Mouse (Mus musculus): ENCODE results near the gene Ccdc57.
"Not testable (repeated sequence)": the region's sequence is repeated elsewhere in the genome, so short reads cannot be mapped to it uniquely, and the experiment has no call there.

The Ccdc57 gene

GRCm38 (mm10) chr11:120901729-120902486, 30.8 kb downstream of the Ccdc57 start:
- no peak for DNase-seq

GRCm38 (mm10) chr11:120900276-120901244, 32.1 kb downstream of the Ccdc57 start:
- DNase-seq = peak; percentile 50

- no peak for DNase-seq
Measured at GRCm38 (mm10) chr11:120898114-120898548, 34.5 kb downstream of the Ccdc57 start.

GRCm38 (mm10) chr11:120895441-120895840, 37.2 kb downstream of the Ccdc57 start:
- peak; percentile 37 for DNase-seq

GRCm38 (mm10) chr11:120894397-120894796, 38.3 kb downstream of the Ccdc57 start:
- no peak for DNase-seq

- no peak for DNase-seq
Measured at GRCm38 (mm10) chr11:120889216-120889615, 43.5 kb downstream of the Ccdc57 start.

GRCm38 (mm10) chr11:120888718-120889117, 44.0 kb downstream of the Ccdc57 start:
- DNase-seq = no peak

GRCm38 (mm10) chr11:120887502-120887901, 45.2 kb downstream of the Ccdc57 start:
- no peak for DNase-seq

- DNase-seq = no peak
Measured at GRCm38 (mm10) chr11:120886462-120886861, 46.2 kb downstream of the Ccdc57 start.

GRCm38 (mm10) chr11:120883601-120884000, 49.1 kb downstream of the Ccdc57 start:
- no peak for DNase-seq

GRCm38 (mm10) chr11:120882931-120883330, 49.7 kb downstream of the Ccdc57 start:
- DNase-seq = no peak

- no peak for DNase-seq
Measured at GRCm38 (mm10) chr11:120873206-120873605, 59.5 kb downstream of the Ccdc57 start.

GRCm38 (mm10) chr11:120871521-120871920, 61.2 kb downstream of the Ccdc57 start:
- DNase-seq = no peak

- no peak for DNase-seq
Measured at GRCm38 (mm10) chr11:120865816-120866215, 66.9 kb downstream of the Ccdc57 start.

- DNase-seq = no peak
Measured at GRCm38 (mm10) chr11:120862819-120863218, 69.9 kb downstream of the Ccdc57 start.

GRCm38 (mm10) chr11:120855938-120856337, 76.7 kb downstream of the Ccdc57 start:
- not testable (repeated sequence) for DNase-seq

- no peak for DNase-seq
Measured at GRCm38 (mm10) chr11:120853788-120854187, 78.9 kb downstream of the Ccdc57 start.

- no peak for DNase-seq
Measured at GRCm38 (mm10) chr11:120853158-120853557, 79.5 kb downstream of the Ccdc57 start.

GRCm38 (mm10) chr11:120852083-120852935, 80.4 kb downstream of the Ccdc57 start:
- no peak for DNase-seq

GRCm38 (mm10) chr11:120851582-120851981, 81.1 kb downstream of the Ccdc57 start:
- DNase-seq = no peak

GRCm38 (mm10) chr11:120851132-120851531, 81.5 kb downstream of the Ccdc57 start:
- DNase-seq = no peak

GRCm38 (mm10) chr11:120850331-120851030, 82.2 kb downstream of the Ccdc57 start:
- peak; percentile 47 for DNase-seq
